Mouse (Mus musculus) midbrain, postnatal 0 days (tissue): Measurements from ENCODE around the gene Slc44a5. TPM values are rescaled to one million over a fixed set of nuclear protein-coding genes. Genes with fewer than 3 reads are reported as not detected.
A peak's percentile ranks its signal among the peaks of the same experiment; 100 is the strongest.

Source experiments
- ATAC-seq: fragments of 200-750 bp; cut with Nextera tagmentation; 2 replicates; pipeline ENCODE4 v1.8.0; 2017; ENCODE audit warnings: moderate number of reproducible peaks, mild to moderate bottlenecking, moderate TSS enrichment, moderate library complexity; ENCODE audit not compliant: low FRiP score
- DNase-seq: peaks from one replicate; pipeline ENCODE4 v3.0.0-alpha.2; 2015; ENCODE audit warnings: low spot score
- H3K27ac ChIP-seq: fragments of 300-500 bp; sonication (generic); 2 replicates; pipeline ENCODE4 v1.5.1; 2014; ENCODE audit warnings: low read depth, mild to moderate bottlenecking, low read length, mixed read lengths
- H3K27me3 ChIP-seq: fragments of 300-500 bp; sonication (generic); 2 replicates; pipeline ENCODE4 v1.6.1; 2014; ENCODE audit warnings: low read length, control low read depth, mixed read lengths; ENCODE audit not compliant: insufficient read depth
- H3K36me3 ChIP-seq: fragments of 300-500 bp; sonication (generic); 2 replicates; pipeline ENCODE4 v1.6.1; 2014; ENCODE audit warnings: low read length, control low read depth, mixed read lengths; ENCODE audit not compliant: insufficient read depth
- H3K4me1 ChIP-seq: fragments of 300-500 bp; sonication (generic); 2 replicates; pipeline ENCODE4 v1.6.1; 2014; ENCODE audit warnings: mild to moderate bottlenecking, control low read depth, antibody characterized with exemption, low read length, mixed read lengths; ENCODE audit not compliant: insufficient read depth
- H3K4me2 ChIP-seq: fragments of 300-500 bp; sonication (generic); 2 replicates; pipeline ENCODE4 v1.6.1; 2014; ENCODE audit warnings: low read depth, mild to moderate bottlenecking, low read length, mixed read lengths; ENCODE audit not compliant: poor library complexity, severe bottlenecking
- H3K4me3 ChIP-seq: fragments of 300-500 bp; sonication (generic); 2 replicates; pipeline ENCODE4 v1.5.1; 2014; ENCODE audit warnings: low read depth, mild to moderate bottlenecking, low read length, moderate library complexity
- H3K9ac ChIP-seq: fragments of 300-500 bp; sonication (generic); replicated peaks from 2 replicates; pipeline ENCODE4 v1.6.1; 2014; ENCODE audit warnings: mild to moderate bottlenecking, low read length, moderate library complexity, mixed read lengths; ENCODE audit not compliant: poor library complexity, severe bottlenecking
- H3K9me3 ChIP-seq: fragments of 300-500 bp; sonication (generic); 2 replicates; pipeline ENCODE4 v1.6.1; 2016; ENCODE audit warnings: low read length, control low read depth
- CTCF ChIP-seq: IDR thresholded peaks from 2 replicates; pipeline ENCODE4 v1.5.1; 2016; ENCODE audit warnings: antibody characterized with exemption, mild to moderate bottlenecking
- WGBS: fragments of 180-500 bp; shearing (Covaris S2); extraction: QIAGEN DNeasy Blood & Tissue Kit; methylation state at CpG from one replicate; pipeline ENCODE4 v1.1.7; 2014; 5-methylcytosine and 5-hydroxymethylcytosine counted together
- polyA plus RNA-seq: library from polyadenylated mRNA; unstranded; fragments of >200 nt; fragmentation: Nextera tagmentation; extraction: Ambion mirVana; gene quantifications from 2 replicates; pipeline ENCODE4 v1.2.1, GENCODE M21; 2015
- total RNA-seq: library from RNA; depleted of rRNA; stranded (reverse); fragments of >200 nt; gene quantifications from 2 replicates; pipeline ENCODE4 v1.2.3, GENCODE M21; 2014

Slc44a5 gene
- total and polyA plus RNA-seq, 2 experiments from 2014 or later: 6.3 to 27.3 TPM

- H3K27me3 ChIP-seq: no peaks in the 10 kb centered on the region
These were observed 145.9 kb downstream of the Slc44a5 start for GRCm38 (mm10) chr3:154118992-154119603.

DNA sequence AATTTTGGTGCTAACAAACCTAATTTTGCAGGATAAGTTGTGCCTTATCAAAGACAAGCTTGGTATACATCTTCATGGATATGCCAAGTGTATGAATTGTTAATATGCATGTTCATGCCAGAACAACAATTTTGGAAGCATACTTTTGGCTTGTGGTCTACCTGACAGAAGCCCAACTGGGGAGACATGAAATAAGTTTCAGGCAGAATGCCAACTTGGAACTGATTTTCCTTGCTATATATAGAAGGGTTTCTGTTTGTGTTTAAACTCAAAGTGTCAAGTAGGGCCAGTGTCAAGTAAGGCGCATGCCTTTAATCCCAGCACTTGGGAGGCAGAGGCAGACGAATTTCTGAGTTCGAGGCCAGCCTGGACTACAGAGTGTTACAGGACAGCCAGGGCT, 149.3 kb downstream of the Slc44a5 start:
- TF ChIP-seq CTCF: no peak
- H3K4me1 ChIP-seq: no peaks in the 10 kb centered on the region; the same call in 1 of the 2 replicates
- no peak overlapping the region for H3K27ac ChIP-seq
- no peak overlapping the region for H3K9ac ChIP-seq
- no peak overlapping the region for H3K4me3 ChIP-seq
- H3K9me3 ChIP-seq: no peaks in the 10 kb centered on the region
- 89% methylated on average over 3 of the region's 3 CpGs for WGBS
- DNase-seq (no peak), ATAC-seq (no peak)
- no peaks in the 10 kb centered on the region for H3K36me3 ChIP-seq
- H3K4me2 ChIP-seq: no peak overlapping the region
- no peaks in the 10 kb centered on the region for H3K27me3 ChIP-seq

More at GRCm38 (mm10) chr3:154118992-154119603, 145.9 kb downstream of the Slc44a5 start:
- ATAC-seq (no peak), DNase-seq (no peak)
- Histone ChIP-seq H3K4me2 (no peak overlapping the region), H3K27ac (no peak overlapping the region), H3K4me1 (no peaks in the 10 kb centered on the region), H3K9ac (no peak overlapping the region), H3K9me3 (no peaks in the 10 kb centered on the region), H3K4me3 (no peak overlapping the region), H3K36me3 (no peaks in the 10 kb centered on the region)
- no peak for TF ChIP-seq CTCF
- WGBS: 33% methylated on average over 6 of the region's 6 CpGs

DNA sequence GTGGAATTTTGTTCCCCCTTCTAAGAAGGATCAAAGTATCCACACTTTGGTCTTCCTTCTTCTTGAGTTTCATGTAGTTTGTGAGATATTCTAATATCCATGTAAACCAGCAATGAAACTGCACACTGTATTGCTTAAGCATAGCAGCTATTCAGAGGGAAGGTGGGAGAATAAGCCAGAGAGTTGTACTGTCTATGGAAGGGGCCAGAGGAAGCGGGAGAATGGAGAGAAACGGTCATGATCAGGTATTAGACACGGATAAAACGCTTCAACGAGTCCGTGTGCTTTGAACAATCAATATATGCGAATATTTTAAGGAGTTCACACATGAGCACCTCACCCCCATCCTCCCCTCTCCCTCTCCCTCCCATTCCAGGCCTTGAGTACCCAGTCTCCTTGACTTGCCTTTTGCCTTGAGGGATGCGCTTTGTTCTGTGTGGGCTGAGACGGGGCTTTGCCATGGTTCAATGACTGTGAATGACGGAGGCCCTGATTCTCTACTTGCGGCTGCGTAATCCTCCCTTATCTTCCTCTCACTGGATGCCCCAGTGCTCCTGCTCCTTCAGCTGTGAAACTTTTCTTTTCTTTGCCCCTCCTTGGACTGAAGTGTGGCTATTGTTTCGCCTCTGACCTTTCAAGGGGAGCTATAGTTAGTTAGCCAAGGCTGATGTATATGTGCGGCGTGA, 151.8 kb downstream of the Slc44a5 start:
- DNase-seq (no peak), ATAC-seq (0 out of 2 replicates have a peak, but pooled peaks have one; percentile 31)
- Histone ChIP-seq H3K9me3 (no peaks in the 10 kb centered on the region), H3K4me3 (no peak overlapping the region), H3K27ac (no peak overlapping the region), H3K36me3 (no peaks in the 10 kb centered on the region), H3K4me2 (no peak overlapping the region; the same call in 1 of the 2 replicates), H3K4me1 (no peaks in the 10 kb centered on the region; the same call in 1 of the 2 replicates), H3K27me3 (no peaks in the 10 kb centered on the region), H3K9ac (no peak overlapping the region)
- TF ChIP-seq CTCF: no peak
- 28% methylated on average over 15 of the region's 15 CpGs for WGBS

DNA sequence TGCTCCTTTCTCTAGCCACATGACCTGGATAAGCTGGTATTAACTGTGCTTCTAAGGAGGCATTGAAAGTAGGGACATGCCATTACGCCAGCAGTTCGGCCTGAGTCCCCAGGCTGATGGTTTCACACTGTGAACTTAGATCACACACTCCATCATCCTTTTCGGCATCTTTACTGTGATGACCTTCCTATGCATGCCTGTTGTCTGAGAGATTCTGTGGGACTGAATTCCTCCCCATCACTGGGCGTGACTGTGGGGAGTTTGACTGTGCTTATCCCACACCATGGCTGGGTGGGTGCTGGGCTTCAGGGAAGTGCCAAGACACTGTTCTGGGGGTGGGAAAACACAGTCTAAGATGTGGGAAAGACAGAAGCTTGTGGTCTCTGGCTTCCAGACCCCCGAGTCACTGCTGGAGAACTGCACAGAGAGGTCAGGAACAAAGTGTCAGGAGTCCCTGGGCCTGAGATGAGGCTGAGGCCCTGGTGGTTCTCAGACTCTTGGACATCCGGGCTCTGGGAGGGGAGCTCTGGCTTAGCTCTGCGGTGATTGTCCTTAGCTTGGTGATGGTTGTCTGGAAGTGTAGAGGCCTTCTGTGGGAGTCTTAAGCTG, 152.6 kb downstream of the Slc44a5 start:
- Histone ChIP-seq H3K4me3 (no peak overlapping the region), H3K4me1 (no peaks in the 10 kb centered on the region; the same call in 1 of the 2 replicates), H3K36me3 (no peaks in the 10 kb centered on the region), H3K27me3 (no peaks in the 10 kb centered on the region), H3K4me2 (no peak overlapping the region; the same call in 1 of the 2 replicates), H3K27ac (no peak overlapping the region), H3K9ac (no peak overlapping the region), H3K9me3 (no peaks in the 10 kb centered on the region)
- TF ChIP-seq CTCF: no peak
- WGBS: 40% methylated on average over 7 of the region's 7 CpGs
- no peak for DNase-seq
- no peak for ATAC-seq

DNA sequence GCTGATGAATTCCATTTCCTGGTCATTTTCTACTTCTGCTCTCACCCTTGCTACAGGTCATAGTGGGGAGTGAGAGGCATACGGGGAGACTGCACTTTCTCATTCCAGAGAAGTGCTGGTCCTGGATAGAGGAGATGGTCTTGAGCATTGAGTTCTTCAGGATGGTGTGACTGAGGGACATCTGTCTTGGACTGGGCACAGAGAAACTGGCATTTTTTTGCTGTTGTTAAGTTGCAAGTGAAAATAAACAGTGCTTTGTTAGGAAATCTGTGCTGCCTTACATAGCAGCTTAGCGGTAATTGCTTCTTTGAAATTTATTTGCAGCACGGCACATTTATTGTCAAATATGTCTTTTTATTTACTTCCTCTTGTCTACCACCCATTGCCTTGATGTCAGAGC, 154.0 kb downstream of the Slc44a5 start:
- 79% methylated on average over 3 of the region's 3 CpGs for WGBS
- H3K27me3 ChIP-seq: no peaks in the 10 kb centered on the region
- no peak overlapping the region for H3K9ac ChIP-seq
- no peaks in the 10 kb centered on the region for H3K36me3 ChIP-seq
- H3K4me3 ChIP-seq: no peak overlapping the region
- H3K4me2 ChIP-seq: no peak overlapping the region
- H3K27ac ChIP-seq: no peak overlapping the region
- DNase-seq: no peak
- no peaks in the 10 kb centered on the region for H3K9me3 ChIP-seq
- ATAC-seq: no peak
- no peaks in the 10 kb centered on the region; the same call in 1 of the 2 replicates for H3K4me1 ChIP-seq
- TF ChIP-seq CTCF: no peak

GRCm38 (mm10) chr3:154129036-154129435, 155.8 kb downstream of the Slc44a5 start:
- Histone ChIP-seq H3K27ac (no peak overlapping the region), H3K9me3 (no peaks in the 10 kb centered on the region), H3K27me3 (no peaks in the 10 kb centered on the region), H3K9ac (no peak overlapping the region), H3K4me3 (no peak overlapping the region), H3K4me2 (no peak overlapping the region), H3K4me1 (no peaks in the 10 kb centered on the region; the same call in 1 of the 2 replicates), H3K36me3 (no peaks in the 10 kb centered on the region)
- no peak for TF ChIP-seq CTCF
- no peak for ATAC-seq
- no peak for DNase-seq
- whole genome bisulfite sequencing: 72% methylated on average over 4 of the region's 4 CpGs
